Mouse (Mus musculus) forebrain, embryonic 10.5 days (tissue): ENCODE measurements around the gene Dbil5. TPM values are rescaled to one million over a fixed set of nuclear protein-coding genes. Genes with fewer than 3 reads are reported as not detected.
"Not testable (repeated sequence)": the region's sequence is repeated elsewhere in the genome, so short reads cannot be mapped to it uniquely, and the experiment has no call there.

Experiments
- DNase-seq: peaks from one replicate; pipeline ENCODE4 v3.0.0-alpha.2; 2017; ENCODE audit warnings: low spot score; ENCODE audit errors: extremely low spot score
- H3K27ac ChIP-seq: fragments of 300-500 bp; sonication (generic); 2 replicates; pipeline ENCODE4 v1.5.1; 2016; ENCODE audit warnings: mild to moderate bottlenecking
- H3K27me3 ChIP-seq: fragments of 300-500 bp; sonication (generic); 2 replicates; pipeline ENCODE4 v1.6.1; 2016; ENCODE audit warnings: mild to moderate bottlenecking; ENCODE audit not compliant: poor library complexity, severe bottlenecking
- H3K36me3 ChIP-seq: fragments of 300-500 bp; sonication (generic); replicated peaks from 2 replicates; pipeline ENCODE4 v1.6.1; 2016; ENCODE audit warnings: mild to moderate bottlenecking, moderate library complexity
- H3K4me1 ChIP-seq: fragments of 300-500 bp; sonication (generic); 2 replicates; pipeline ENCODE4 v1.6.1; 2016
- H3K4me3 ChIP-seq: fragments of 300-500 bp; sonication (generic); 2 replicates; pipeline ENCODE4 v1.5.1; 2016; ENCODE audit warnings: mild to moderate bottlenecking, moderate library complexity
- H3K9me3 ChIP-seq: fragments of 300-500 bp; sonication (generic); 2 replicates; pipeline ENCODE4 v1.6.1; 2016; ENCODE audit warnings: mild to moderate bottlenecking, moderate library complexity
- WGBS: fragments of 180-500 bp; shearing (Covaris S2); methylation state at CpG from one replicate; pipeline ENCODE4 v1.1.7; 2016; 5-methylcytosine and 5-hydroxymethylcytosine counted together
- polyA plus RNA-seq: library from polyadenylated mRNA; unstranded; fragments of >200 nt; fragmentation: Nextera tagmentation; extraction: Ambion mirVana; gene quantifications from 2 replicates; pipeline ENCODE4 v1.2.1, GENCODE M21; 2016

Gene Dbil5
- polyA plus RNA-seq, 1 experiment from 2014 or later: 0.53 TPM

- WGBS: 88% methylated on average over 5 of the region's 5 CpGs
- no peak overlapping the region for H3K27ac ChIP-seq
- H3K36me3 ChIP-seq: peaks cover 70% of the 10 kb centered on the region
- H3K4me1 ChIP-seq: peaks cover 18% of the 10 kb centered on the region
- no peaks in the 10 kb centered on the region for H3K9me3 ChIP-seq
- no peak for DNase-seq
- peaks cover 7% of the 10 kb centered on the region; the same call in 1 of the 2 replicates for H3K27me3 ChIP-seq
- no peak overlapping the region for H3K4me3 ChIP-seq
Observed at GRCm38 (mm10) chr11:76206793-76207192, 10.6 kb upstream of the Dbil5 start.

- H3K4me1 ChIP-seq: peaks cover 8% of the 10 kb centered on the region
- DNase-seq: no peak
- no peak overlapping the region for H3K27ac ChIP-seq
- no peaks in the 10 kb centered on the region for H3K9me3 ChIP-seq
- H3K27me3 ChIP-seq: no peaks in the 10 kb centered on the region
- 95% methylated on average over 13 of the region's 13 CpGs for WGBS
- H3K36me3 ChIP-seq: peaks cover 100% of the 10 kb centered on the region
- no peak overlapping the region for H3K4me3 ChIP-seq
Observed at GRCm38 (mm10) chr11:76210228-76210985, 7.0 kb upstream of the Dbil5 start.

- WGBS: 96% methylated on average over 5 of the region's 6 CpGs
- not testable (repeated sequence) for H3K4me3 ChIP-seq, H3K27ac ChIP-seq, DNase-seq, H3K9me3 ChIP-seq, H3K27me3 ChIP-seq
- Histone ChIP-seq H3K36me3 (peaks cover 95% of the 10 kb centered on the region), H3K4me1 (peaks cover 19% of the 10 kb centered on the region)
Observed at GRCm38 (mm10) chr11:76211595-76211994, 5.8 kb upstream of the Dbil5 start.

- WGBS: 48% methylated on average over 5 of the region's 5 CpGs
- Histone ChIP-seq H3K36me3 (peaks cover 74% of the 10 kb centered on the region), H3K4me1 (peaks cover 32% of the 10 kb centered on the region), H3K4me3 (no peak overlapping the region), H3K9me3 (no peaks in the 10 kb centered on the region), H3K27ac (no peak overlapping the region), H3K27me3 (no peaks in the 10 kb centered on the region)
- DNase-seq: no peak
Observed at GRCm38 (mm10) chr11:76213841-76214240, 3.6 kb upstream of the Dbil5 start.

- WGBS: 96% methylated on average over 2 of the region's 2 CpGs
- H3K36me3 ChIP-seq: peaks cover 73% of the 10 kb centered on the region
- H3K27me3 ChIP-seq: no peaks in the 10 kb centered on the region
- H3K9me3 ChIP-seq: no peaks in the 10 kb centered on the region
- peaks cover 32% of the 10 kb centered on the region for H3K4me1 ChIP-seq
- no peak for DNase-seq
- no peak overlapping the region for H3K4me3 ChIP-seq
- H3K27ac ChIP-seq: no peak overlapping the region
Observed at GRCm38 (mm10) chr11:76215011-76215410, 2.4 kb upstream of the Dbil5 start.

GRCm38 (mm10) chr11:76216049-76216540 is 1.3 kb upstream of the Dbil5 start:
- Histone ChIP-seq H3K4me1 (peaks cover 32% of the 10 kb centered on the region), H3K36me3 (peaks cover 71% of the 10 kb centered on the region), H3K27me3 (no peaks in the 10 kb centered on the region), H3K9me3 (no peaks in the 10 kb centered on the region), H3K27ac (peak overlapping the region; percentile 99), H3K4me3 (peak overlapping the region; percentile 91)
- no peak for DNase-seq
- 96% methylated on average over 5 of the region's 5 CpGs for WGBS

GRCm38 (mm10) chr11:76216681-76217389 is 573 bp upstream of the Dbil5 start:
- H3K36me3 ChIP-seq: peaks cover 71% of the 10 kb centered on the region
- peak; percentile 52 for DNase-seq
- H3K27me3 ChIP-seq: no peaks in the 10 kb centered on the region
- peak overlapping the region; percentile 91 for H3K4me3 ChIP-seq
- H3K9me3 ChIP-seq: no peaks in the 10 kb centered on the region
- H3K4me1 ChIP-seq: peaks cover 32% of the 10 kb centered on the region
- peak overlapping the region; percentile 99 for H3K27ac ChIP-seq
- 6% methylated on average over 33 of the region's 33 CpGs for WGBS

- Histone ChIP-seq H3K27me3 (no peaks in the 10 kb centered on the region), H3K4me3 (no peak overlapping the region), H3K27ac (no peak overlapping the region), H3K9me3 (no peaks in the 10 kb centered on the region), H3K36me3 (peaks cover 79% of the 10 kb centered on the region), H3K4me1 (no peaks in the 10 kb centered on the region)
- WGBS: 90% methylated on average over 5 of the region's 5 CpGs
- DNase-seq: no peak
Observed at GRCm38 (mm10) chr11:76224631-76225030, 7.2 kb downstream of the Dbil5 start.

GRCm38 (mm10) chr11:76225051-76225450 is 7.6 kb downstream of the Dbil5 start:
- Histone ChIP-seq H3K36me3 (peaks cover 77% of the 10 kb centered on the region), H3K9me3 (no peaks in the 10 kb centered on the region), H3K27me3 (no peaks in the 10 kb centered on the region), H3K4me1 (no peaks in the 10 kb centered on the region), H3K4me3 (no peak overlapping the region), H3K27ac (no peak overlapping the region)
- DNase-seq: no peak

- Histone ChIP-seq H3K27ac (no peak overlapping the region), H3K9me3 (no peaks in the 10 kb centered on the region), H3K4me1 (no peaks in the 10 kb centered on the region), H3K36me3 (peaks cover 90% of the 10 kb centered on the region), H3K27me3 (no peaks in the 10 kb centered on the region), H3K4me3 (no peak overlapping the region)
- DNase-seq: no peak
- WGBS: 90% methylated on average over 3 of the region's 3 CpGs
Observed at GRCm38 (mm10) chr11:76236136-76236535, 18.7 kb downstream of the Dbil5 start.

GRCm38 (mm10) chr11:76239750-76240149 is 22.3 kb downstream of the Dbil5 start:
- no peak overlapping the region for H3K4me3 ChIP-seq
- H3K4me1 ChIP-seq: peaks cover 23% of the 10 kb centered on the region
- H3K36me3 ChIP-seq: peaks cover 54% of the 10 kb centered on the region
- no peaks in the 10 kb centered on the region for H3K27me3 ChIP-seq
- H3K9me3 ChIP-seq: no peaks in the 10 kb centered on the region
- DNase-seq: no peak
- 93% methylated on average over 2 of the region's 2 CpGs for WGBS
- no peak overlapping the region for H3K27ac ChIP-seq

GRCm38 (mm10) chr11:76242901-76243810 is 25.7 kb downstream of the Dbil5 start, which contains the start of the genes Mrm3 and Glod4:
TSS of gene Mrm3 (plus strand) at chr11:76243715.
TSS of gene Glod4 (minus strand) at chr11:76243725.
- H3K4me3 ChIP-seq: peak within 1 kb of the TSS; percentile 74
- H3K4me1 ChIP-seq: peaks cover 27% of the 10 kb centered on the region
- no peaks in the 10 kb centered on the region for H3K9me3 ChIP-seq
- DNase-seq: peak; percentile 93
- H3K36me3 ChIP-seq: peaks cover 42% of the 10 kb centered on the region
- under 1% methylated on average over 61 of the region's 61 CpGs for WGBS
- H3K27ac ChIP-seq: peak within 1 kb of the TSS; percentile 90
- H3K27me3 ChIP-seq: no peaks in the 10 kb centered on the region
